Mouse (Mus musculus): ENCODE data around the gene Mrgprg.

Mrgprg gene

GRCm38 (mm10) chr7:143766893-143767292 lies at the start of gene Mrgprg:
TSS of gene Mrgprg (minus strand) at chr7:143766993.
- DNase-seq, result no peak

- DNase-seq, result peak; percentile 24 to 32
Observed at GRCm38 (mm10) chr7:143808909-143809308, 42.1 kb upstream of the Mrgprg start.

- DNase-seq, result peak; percentile 47 to 53
Observed at GRCm38 (mm10) chr7:143805199-143805624, 38.4 kb upstream of the Mrgprg start.

- no peak for DNase-seq
Observed at GRCm38 (mm10) chr7:143801195-143802065, 34.6 kb upstream of the Mrgprg start.

GRCm38 (mm10) chr7:143800770-143801169 lies 34.0 kb upstream of the Mrgprg start:
- no peak for DNase-seq

- DNase-seq, result peak; percentile 43 to 55
Observed at GRCm38 (mm10) chr7:143798783-143799182, 32.0 kb upstream of the Mrgprg start.

GRCm38 (mm10) chr7:143793121-143793520 lies 26.3 kb upstream of the Mrgprg start:
- DNase-seq, result peak; percentile 72 to 73

- no peak for DNase-seq
Observed at GRCm38 (mm10) chr7:143792336-143792985, 25.7 kb upstream of the Mrgprg start.

GRCm38 (mm10) chr7:143783996-143784829 lies 17.4 kb upstream of the Mrgprg start, which contains the start of gene Mrgpre:
TSS of gene Mrgpre (minus strand) at chr7:143784500.
- DNase-seq, result peak; percentile 88 to 89

GRCm38 (mm10) chr7:143783378-143783995 lies 16.7 kb upstream of the Mrgprg start:
- no peak for DNase-seq

- DNase-seq, result no peak
Observed at GRCm38 (mm10) chr7:143777375-143777774, 10.6 kb upstream of the Mrgprg start.

GRCm38 (mm10) chr7:143776137-143776536 lies 9.3 kb upstream of the Mrgprg start:
- DNase-seq, result no peak

GRCm38 (mm10) chr7:143769461-143769860 lies 2.7 kb upstream of the Mrgprg start:
- no peak for DNase-seq

GRCm38 (mm10) chr7:143768267-143768666 lies 1.5 kb upstream of the Mrgprg start:
- no peak for DNase-seq

- no peak for DNase-seq
Observed at GRCm38 (mm10) chr7:143764876-143765530, 1.8 kb downstream of the Mrgprg start.

GRCm38 (mm10) chr7:143763794-143764193 lies 3.0 kb downstream of the Mrgprg start:
- DNase-seq, result peak; percentile 59 to 66

- DNase-seq, result peak; percentile 82 to 91
Observed at GRCm38 (mm10) chr7:143758956-143759355, 7.8 kb downstream of the Mrgprg start.

- peak in 1 of 2 experiments; percentile 43 for DNase-seq
Observed at GRCm38 (mm10) chr7:143757696-143758095, 9.1 kb downstream of the Mrgprg start.

- DNase-seq, result peak; percentile 79 to 84
Observed at GRCm38 (mm10) chr7:143757027-143757390, 9.8 kb downstream of the Mrgprg start.

- no peak for DNase-seq
Observed at GRCm38 (mm10) chr7:143756125-143757026, 10.4 kb downstream of the Mrgprg start, which contains the start of gene Osbpl5. TSS of gene Osbpl5 (minus strand) at chr7:143756985.

All from cerebellum, postnatal 10 days (tissue).